Mouse (Mus musculus): ENCODE measurements around the gene Camsap2. TPM values are rescaled to one million over a fixed set of nuclear protein-coding genes. Genes with fewer than 3 reads are reported as not detected.

Camsap2 gene
- polyA plus RNA-seq, 1 experiment from 2014 or later = 8.7 TPM

DNA sequence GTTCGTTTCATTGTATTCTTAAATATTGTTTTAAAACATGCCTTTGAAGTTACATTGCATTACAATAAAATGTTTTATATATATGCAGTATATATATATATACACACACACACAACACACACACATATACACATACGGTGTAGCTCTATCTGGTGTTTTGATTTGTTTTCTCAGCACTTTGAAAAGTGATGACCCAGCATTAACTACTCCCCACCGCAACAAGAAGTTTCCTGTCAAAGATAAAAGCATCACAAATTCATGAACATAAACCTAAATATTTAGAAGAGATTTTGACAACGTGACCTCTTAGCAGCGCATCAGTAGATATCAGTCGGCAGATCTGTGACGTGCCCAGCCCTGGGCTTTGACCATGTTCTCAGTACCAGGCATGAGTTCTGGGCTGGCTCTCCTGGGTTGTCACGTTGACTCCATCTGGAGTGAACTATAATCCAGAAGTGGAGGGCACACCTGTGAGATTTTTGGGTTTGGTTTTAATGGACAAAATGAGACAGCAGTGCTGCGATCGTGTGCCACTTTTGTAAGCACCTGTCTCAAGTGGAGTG is 91.3 kb downstream of the Camsap2 start:
- H3K27ac ChIP-seq = no peak overlapping the region
- H3K9ac ChIP-seq = no peak overlapping the region
- no peaks in the 10 kb centered on the region for H3K36me3 ChIP-seq
- no peak for ATAC-seq (ENCODE audit: insufficient read depth, low FRiP score, low read depth)
- H3K27me3 ChIP-seq (replicated peaks) = peaks cover 25% of the 10 kb centered on the region
- no peak overlapping the region for H3K4me2 ChIP-seq
- H3K9me3 ChIP-seq = no peaks in the 10 kb centered on the region
- no peak overlapping the region for H3K4me3 ChIP-seq (replicated peaks)
- peaks cover 2% of the 10 kb centered on the region for H3K4me1 ChIP-seq
- WGBS = 63% methylated on average over 10 of the region's 10 CpGs

DNA sequence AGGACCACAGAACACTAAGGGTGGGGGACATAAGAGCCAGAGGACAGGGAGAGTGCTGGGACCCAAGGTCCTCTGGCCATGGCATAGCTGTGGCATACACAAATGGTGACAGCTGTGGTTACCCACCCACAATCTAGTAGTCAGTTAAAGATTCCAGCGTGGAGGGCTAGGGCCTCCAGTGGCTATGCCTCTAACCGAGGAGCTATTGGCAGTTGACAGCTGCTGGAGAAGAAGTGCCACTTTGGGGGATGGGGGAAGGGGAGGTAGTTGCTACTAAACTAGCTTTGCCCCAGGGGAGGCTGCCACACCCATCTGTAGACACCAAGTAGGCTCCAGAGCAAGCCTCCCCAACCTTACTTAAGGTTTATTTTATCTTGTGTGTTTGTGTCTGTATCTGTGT is 92.4 kb downstream of the Camsap2 start:
- Histone ChIP-seq H3K27ac (no peak overlapping the region), H3K4me3 (replicated peaks) (no peak overlapping the region), H3K4me2 (no peak overlapping the region), H3K9me3 (no peaks in the 10 kb centered on the region), H3K9ac (no peak overlapping the region), H3K36me3 (no peaks in the 10 kb centered on the region), H3K4me1 (no peaks in the 10 kb centered on the region), H3K27me3 (replicated peaks) (peaks cover 19% of the 10 kb centered on the region)
- ATAC-seq (ENCODE audit: insufficient read depth, low FRiP score, low read depth) = no peak
- 20% methylated on average over 2 of the region's 2 CpGs for WGBS

DNA sequence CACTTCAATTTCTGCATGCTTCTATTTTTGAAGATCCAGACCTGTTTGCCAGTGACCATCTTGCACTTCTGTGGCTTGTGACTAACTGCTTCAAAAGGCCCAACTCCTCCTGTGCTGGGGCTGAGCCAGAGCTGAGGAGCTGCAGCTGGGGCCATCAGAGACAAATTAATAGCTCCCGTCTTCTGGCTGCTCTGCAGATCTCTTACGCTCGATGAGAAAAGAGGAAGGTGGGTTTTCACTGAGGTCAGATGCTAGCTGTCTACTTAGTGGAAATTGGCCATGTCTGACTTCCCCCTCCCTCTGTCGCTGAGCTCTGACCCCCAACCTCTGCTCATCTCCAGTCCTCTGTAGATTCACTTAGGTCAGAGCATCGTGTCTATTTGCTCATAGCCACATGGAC is 96.2 kb downstream of the Camsap2 start:
- no peaks in the 10 kb centered on the region for H3K9me3 ChIP-seq
- no peak overlapping the region for H3K9ac ChIP-seq
- H3K4me2 ChIP-seq = no peak overlapping the region
- no peaks in the 10 kb centered on the region for H3K27me3 ChIP-seq (replicated peaks)
- no peaks in the 10 kb centered on the region for H3K36me3 ChIP-seq
- 31% methylated on average over 5 of the region's 5 CpGs for WGBS
- H3K4me3 ChIP-seq (replicated peaks) = no peak overlapping the region
- H3K4me1 ChIP-seq = no peaks in the 10 kb centered on the region
- ATAC-seq (ENCODE audit: insufficient read depth, low FRiP score, low read depth) = no peak
- H3K27ac ChIP-seq = no peak overlapping the region

DNA sequence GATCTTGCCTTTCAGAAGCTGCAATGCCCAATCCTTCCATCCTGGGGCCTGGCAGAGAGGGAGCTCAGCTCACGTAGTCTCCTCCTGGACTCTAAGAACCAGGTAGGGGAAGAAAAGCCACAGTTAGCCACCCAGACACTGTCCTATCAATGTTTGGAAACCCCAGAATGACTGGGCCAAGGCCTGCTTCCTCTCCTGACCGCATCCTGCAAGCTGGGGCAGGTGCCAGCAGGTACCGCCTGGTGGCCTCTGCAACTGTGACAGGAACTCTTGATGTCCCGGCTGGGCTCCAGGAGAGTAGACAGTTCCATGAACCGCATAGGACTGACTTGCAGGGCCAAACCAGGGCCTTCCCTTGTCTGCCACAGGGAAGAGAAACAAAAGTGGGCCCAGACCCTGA is 98.5 kb downstream of the Camsap2 start:
- H3K27ac ChIP-seq = no peak overlapping the region
- H3K9ac ChIP-seq = no peak overlapping the region
- H3K4me3 ChIP-seq (replicated peaks) = no peak overlapping the region
- no peak overlapping the region for H3K4me2 ChIP-seq
- H3K9me3 ChIP-seq = no peaks in the 10 kb centered on the region
- 84% methylated on average over 5 of the region's 5 CpGs for WGBS
- no peaks in the 10 kb centered on the region for H3K27me3 ChIP-seq (replicated peaks)
- H3K4me1 ChIP-seq = no peaks in the 10 kb centered on the region
- H3K36me3 ChIP-seq = no peaks in the 10 kb centered on the region
- no peak for ATAC-seq (ENCODE audit: insufficient read depth, low FRiP score, low read depth)

DNA sequence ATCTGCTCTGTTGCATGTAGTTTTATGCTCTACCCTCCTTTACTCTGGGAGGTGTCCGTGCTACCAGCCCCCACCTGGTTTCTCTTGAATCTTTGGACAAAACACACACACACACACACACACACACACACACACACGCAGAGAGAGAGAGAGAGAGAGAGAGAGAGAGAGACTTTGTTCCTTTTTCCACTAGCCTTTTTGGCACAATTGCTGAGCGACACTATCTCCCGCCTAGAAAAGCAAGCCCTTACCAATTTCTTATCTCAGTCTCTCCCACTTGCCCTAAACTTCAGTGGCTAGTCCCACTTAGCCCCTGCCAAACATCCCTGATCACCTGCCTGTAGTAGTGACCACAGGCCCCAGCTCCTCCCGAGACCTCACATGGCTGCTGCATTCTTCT is 101.4 kb downstream of the Camsap2 start:
- Histone ChIP-seq H3K4me1 (no peaks in the 10 kb centered on the region), H3K4me2 (no peak overlapping the region), H3K27ac (no peak overlapping the region), H3K36me3 (no peaks in the 10 kb centered on the region), H3K9ac (no peak overlapping the region), H3K9me3 (no peaks in the 10 kb centered on the region), H3K27me3 (replicated peaks) (no peaks in the 10 kb centered on the region), H3K4me3 (replicated peaks) (no peak overlapping the region)
- 75% methylated on average over 5 of the region's 5 CpGs for WGBS
- no peak for ATAC-seq (ENCODE audit: insufficient read depth, low FRiP score, low read depth)

DNA sequence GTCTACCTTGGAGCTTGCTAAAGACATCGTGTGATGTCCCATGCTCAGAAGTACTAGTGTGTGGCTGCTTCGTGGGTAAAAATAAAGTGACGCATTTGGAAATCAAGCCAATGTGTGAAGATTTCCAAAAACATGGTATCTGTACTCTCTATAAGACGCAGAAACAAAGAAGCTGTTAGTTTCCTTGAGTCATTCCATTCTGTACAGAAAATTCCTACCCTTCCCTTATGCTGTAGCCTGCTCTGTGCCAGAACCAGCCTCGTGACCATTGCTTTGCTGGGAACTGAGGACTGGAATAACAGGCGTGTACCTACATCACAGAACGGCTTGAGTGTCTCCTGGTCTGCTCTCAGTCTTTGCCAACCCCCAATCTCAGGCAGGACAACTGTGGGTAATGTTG is 104.1 kb downstream of the Camsap2 start:
- H3K9ac ChIP-seq = no peak overlapping the region
- H3K4me1 ChIP-seq = no peaks in the 10 kb centered on the region
- no peak overlapping the region for H3K27ac ChIP-seq
- no peaks in the 10 kb centered on the region for H3K9me3 ChIP-seq
- 83% methylated on average over 7 of the region's 7 CpGs for WGBS
- no peaks in the 10 kb centered on the region for H3K27me3 ChIP-seq (replicated peaks)
- no peak for ATAC-seq (ENCODE audit: insufficient read depth, low FRiP score, low read depth)
- no peak overlapping the region for H3K4me3 ChIP-seq (replicated peaks)
- no peak overlapping the region for H3K4me2 ChIP-seq
- H3K36me3 ChIP-seq = no peaks in the 10 kb centered on the region

DNA sequence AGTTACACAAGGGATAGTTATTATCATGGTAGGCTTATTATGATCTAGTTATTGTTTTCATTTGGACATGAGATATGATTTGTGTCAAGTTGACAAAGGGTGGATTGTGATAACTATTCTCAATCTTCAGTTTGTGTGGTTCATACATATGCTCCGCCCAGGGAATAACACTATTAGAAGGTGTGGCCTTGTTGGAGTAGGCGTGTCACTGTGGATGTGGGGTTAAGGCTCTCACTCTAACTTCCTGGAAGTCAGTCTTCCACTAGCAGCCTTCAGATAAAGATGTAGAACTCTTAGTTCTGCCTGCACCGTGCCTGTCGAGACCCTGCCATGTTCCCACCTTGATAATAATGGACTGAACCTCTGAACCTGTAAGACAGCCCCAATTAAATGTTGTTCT is 107.4 kb downstream of the Camsap2 start:
- Histone ChIP-seq H3K4me2 (no peak overlapping the region), H3K4me3 (replicated peaks) (no peak overlapping the region), H3K36me3 (no peaks in the 10 kb centered on the region), H3K9ac (no peak overlapping the region), H3K4me1 (peaks cover 5% of the 10 kb centered on the region; the same call in 1 of the 2 replicates), H3K27ac (no peak overlapping the region), H3K27me3 (replicated peaks) (no peaks in the 10 kb centered on the region), H3K9me3 (no peaks in the 10 kb centered on the region)
- WGBS = 80% methylated on average over 4 of the region's 4 CpGs
- no peak for ATAC-seq (ENCODE audit: insufficient read depth, low FRiP score, low read depth)

DNA sequence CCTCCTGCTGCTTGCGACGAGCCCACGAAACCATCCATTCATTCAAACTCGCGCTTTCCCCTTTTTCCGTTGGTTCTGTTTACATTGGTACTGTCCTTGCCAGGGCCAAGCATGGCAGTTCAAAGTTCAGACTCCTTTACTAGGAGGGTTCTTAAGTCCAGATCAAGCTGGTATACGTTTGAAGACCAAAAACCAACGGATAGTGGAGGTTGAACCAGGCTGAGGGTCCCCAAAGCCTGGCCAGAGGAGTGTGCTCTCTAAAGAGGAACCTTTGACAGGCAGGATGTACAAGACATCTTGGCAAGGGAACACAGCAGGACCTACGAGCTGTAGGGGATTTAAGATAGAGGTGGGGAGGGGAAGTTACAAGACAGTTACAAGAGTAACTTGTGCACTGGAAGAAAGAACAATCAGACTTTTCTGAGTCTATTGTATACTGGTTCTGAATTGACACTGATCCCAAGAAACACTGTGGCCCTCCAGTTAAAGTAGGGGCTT is 111.3 kb downstream of the Camsap2 start:
- no peak for ATAC-seq (ENCODE audit: insufficient read depth, low FRiP score, low read depth)
- 4% methylated on average over 9 of the region's 9 CpGs for WGBS
- H3K4me2 ChIP-seq = peak overlapping the region; percentile 93

DNA sequence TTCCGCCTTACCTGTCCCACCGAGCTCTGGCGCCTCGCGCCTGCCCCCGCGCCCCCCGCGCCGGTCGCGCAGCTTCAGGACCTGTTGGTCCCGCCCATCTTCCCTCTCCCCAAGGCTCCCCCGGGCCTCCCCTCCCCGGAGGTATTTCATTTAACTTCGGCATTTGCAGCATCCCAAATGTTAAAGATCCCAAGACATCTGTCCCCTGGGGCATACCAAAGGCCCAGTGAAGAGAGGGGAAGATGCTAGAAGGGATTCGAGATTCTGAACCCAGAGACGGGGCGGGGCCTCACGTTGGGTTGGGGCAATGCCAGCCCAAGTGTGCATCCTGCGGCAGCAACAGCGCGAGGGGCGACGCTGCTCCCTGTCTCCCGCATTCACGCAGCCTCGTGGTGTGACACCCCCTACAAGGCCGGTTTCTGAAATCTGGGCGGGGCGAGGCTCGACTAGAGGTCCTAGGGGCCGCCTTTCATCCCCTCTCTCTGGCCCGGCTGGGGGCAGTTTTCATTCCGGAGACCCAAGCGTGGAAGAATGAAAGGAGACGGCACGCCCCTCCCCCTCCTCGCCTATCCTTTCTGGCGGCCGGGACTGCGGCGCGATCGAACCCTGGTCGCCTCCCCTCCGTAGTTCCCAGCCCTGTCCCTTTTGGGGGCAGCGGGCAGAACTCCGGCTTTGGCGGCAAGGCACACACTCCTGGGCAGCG is 111.9 kb downstream of the Camsap2 start, which contains the start of gene Inava:
TSS of gene Inava (minus strand) at position 373 of the 703 bp plus-strand sequence.
- peak; percentile 45; the same call in 1 of the 2 replicates for ATAC-seq (ENCODE audit: insufficient read depth, low FRiP score, low read depth)
- H3K27ac ChIP-seq = peak within 1 kb of the TSS; percentile 88
- H3K9ac ChIP-seq = peak within 1 kb of the TSS; percentile 29; the same call in 1 of the 2 replicates
- H3K4me2 ChIP-seq = peak within 1 kb of the TSS; percentile 93
- H3K36me3 ChIP-seq = no peaks in the 10 kb centered on the region
- peak within 1 kb of the TSS; percentile 61 for H3K4me3 ChIP-seq (replicated peaks)
- no peaks in the 10 kb centered on the region for H3K9me3 ChIP-seq
- peaks cover 20% of the 10 kb centered on the region; the same call in 1 of the 2 replicates for H3K4me1 ChIP-seq
- H3K27me3 ChIP-seq (replicated peaks) = no peaks in the 10 kb centered on the region
- WGBS = under 1% methylated on average over 51 of the region's 51 CpGs

More for the DNA sequence above, 111.3 kb downstream of the Camsap2 start:
- Histone ChIP-seq H3K36me3 (no peaks in the 10 kb centered on the region), H3K27ac (no peak overlapping the region), H3K9ac (0 out of 2 replicates have a peak overlapping the region, but pooled peaks have one; percentile 29), H3K27me3 (replicated peaks) (no peaks in the 10 kb centered on the region), H3K4me1 (peaks cover 17% of the 10 kb centered on the region; the same call in 1 of the 2 replicates), H3K9me3 (no peaks in the 10 kb centered on the region), H3K4me3 (replicated peaks) (peak overlapping the region; percentile 61)

DNA sequence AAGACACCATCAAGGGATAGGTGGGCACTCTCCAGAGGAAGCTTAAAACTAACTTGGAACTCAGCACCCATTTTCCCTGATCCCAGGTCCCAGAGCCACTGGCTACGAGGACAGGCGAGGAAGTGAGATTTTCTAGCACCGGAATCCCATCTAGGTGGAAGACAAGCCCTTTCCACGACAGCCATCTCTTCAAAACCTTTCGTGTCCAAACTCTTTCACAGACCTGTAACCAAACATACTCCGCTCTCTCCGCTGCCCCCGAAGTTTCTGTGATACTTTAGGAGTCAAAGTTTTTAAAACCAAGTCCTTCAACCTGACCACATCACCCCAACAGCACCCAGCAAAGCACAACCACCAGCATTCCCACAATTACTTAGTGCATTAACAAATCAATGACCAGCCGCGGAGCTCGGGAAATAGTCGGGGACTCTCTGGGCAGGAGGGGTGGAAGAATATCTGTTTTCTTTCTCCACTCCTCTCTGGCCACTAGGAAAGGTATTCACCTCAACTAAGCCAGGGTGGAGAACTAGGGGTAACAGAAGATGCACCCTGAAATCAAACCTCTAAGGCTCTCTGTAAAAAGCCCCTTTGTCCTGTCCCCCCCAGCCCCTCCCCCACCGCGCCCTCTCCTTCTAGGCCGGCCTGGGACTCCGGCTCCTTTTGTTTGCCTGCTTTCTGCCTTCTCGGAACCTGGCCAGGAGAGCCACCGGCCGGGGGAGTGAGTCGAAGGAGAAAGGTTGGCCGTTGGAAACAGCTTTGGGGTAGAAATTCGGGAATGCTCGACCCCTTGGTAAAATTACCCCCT is 112.7 kb downstream of the Camsap2 start:
- H3K4me1 ChIP-seq = peaks cover 29% of the 10 kb centered on the region
- H3K9ac ChIP-seq = peak overlapping the region; percentile 29; the same call in 1 of the 2 replicates
- no peaks in the 10 kb centered on the region for H3K27me3 ChIP-seq (replicated peaks)
- ATAC-seq (ENCODE audit: insufficient read depth, low FRiP score, low read depth) = no peak
- WGBS = 5% methylated on average over 23 of the region's 23 CpGs
- peak overlapping the region; percentile 61 for H3K4me3 ChIP-seq (replicated peaks)
- peak overlapping the region; percentile 93 for H3K4me2 ChIP-seq
- no peaks in the 10 kb centered on the region for H3K9me3 ChIP-seq
- H3K27ac ChIP-seq = peak overlapping the region; percentile 88
- no peaks in the 10 kb centered on the region for H3K36me3 ChIP-seq

DNA sequence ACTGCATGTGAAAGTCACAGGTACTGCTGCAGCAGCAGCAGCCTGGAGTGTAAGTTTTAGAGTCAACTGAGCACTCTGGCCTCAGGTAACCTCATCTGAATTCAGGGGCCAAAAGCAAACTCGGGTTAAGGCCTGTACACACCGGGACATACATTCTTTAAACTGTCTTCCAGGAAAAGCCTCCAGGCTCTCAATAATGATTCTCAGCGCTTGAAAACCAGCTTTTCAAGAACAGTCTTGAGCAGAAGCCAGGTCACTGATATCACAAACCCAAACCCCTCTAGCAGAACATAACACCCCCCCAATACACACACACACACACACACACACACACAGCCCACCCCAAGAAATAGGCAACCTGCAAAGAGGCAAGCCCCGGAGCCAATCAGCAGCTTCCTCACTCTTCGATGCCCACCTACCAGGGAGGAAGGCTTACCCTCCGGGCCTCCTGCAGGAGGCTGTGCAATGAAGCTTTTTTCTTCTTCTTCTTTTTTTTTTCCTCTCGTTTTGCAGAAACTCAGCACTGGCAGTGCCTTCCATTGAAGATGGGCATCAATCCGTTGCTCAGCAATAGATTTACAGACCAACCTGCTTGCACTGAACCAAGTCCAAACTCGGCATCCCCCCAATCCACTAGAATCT is 113.5 kb downstream of the Camsap2 start:
- Histone ChIP-seq H3K4me3 (replicated peaks) (peak overlapping the region; percentile 61), H3K27ac (peak overlapping the region; percentile 88), H3K4me2 (peak overlapping the region; percentile 93), H3K27me3 (replicated peaks) (no peaks in the 10 kb centered on the region), H3K9ac (no peak overlapping the region), H3K36me3 (no peaks in the 10 kb centered on the region), H3K9me3 (no peaks in the 10 kb centered on the region), H3K4me1 (peaks cover 37% of the 10 kb centered on the region)
- 6% methylated on average over 9 of the region's 9 CpGs for WGBS
- ATAC-seq (ENCODE audit: insufficient read depth, low FRiP score, low read depth) = no peak
